ENCODE assay signal across 23 mouse cellular contexts in genomic region chr1:143663197-143663596, GRCm38 (mm10). TPM values are rescaled to one million over a fixed set of nuclear protein-coding genes. Genes with fewer than 3 reads are reported as not detected.
A peak's percentile ranks its signal among the peaks of the same experiment; 100 is the strongest.
DNase-seq lines count a peak whose midpoint lies in the region; ATAC-seq and TF ChIP-seq lines count a peak whose summit lies in the region.
"Had no signal": no experiment of that assay in that cellular context is flagged by ENCODE, and none has a peak within 500 bp of the region (broad histone marks: within the 10 kb centered on the region; RNA-seq: fewer than 3 reads in every experiment).

No protein-coding gene starts in this region.

- H3K9ac ChIP-seq in liver, embryonic 14.5 days (replicated peaks), result no peak overlapping the region
- H3K9ac ChIP-seq in liver, embryonic 11.5 days (ENCODE audit: low read depth, low read length), result no peak overlapping the region
- no peak overlapping the region for H3K9ac ChIP-seq in intestine, postnatal 0 days (ENCODE audit: low read depth, low read length)
- H3K9ac ChIP-seq in liver, postnatal 0 days (replicated peaks), result no peak overlapping the region
- no peak overlapping the region for H3K9ac ChIP-seq in forebrain, embryonic 16.5 days (replicated peaks; ENCODE audit: low read depth, low read length)
- H3K9ac ChIP-seq: hindbrain, embryonic 12.5 days; hindbrain, embryonic 15.5 days had no signal

- no peaks in the 10 kb centered on the region for H3K4me1 ChIP-seq in liver, embryonic 14.5 days (replicated peaks; ENCODE audit: control insufficient read depth in 2 of 2, insufficient read depth in 2 of 2, low read length in 1 of 2)
- no peaks in the 10 kb centered on the region for H3K4me1 ChIP-seq in liver, embryonic 11.5 days (replicated peaks; ENCODE audit: control insufficient read depth, insufficient read depth, low read length)
- no peaks in the 10 kb centered on the region; the same call in 1 of the 2 replicates for H3K4me1 ChIP-seq in intestine, postnatal 0 days (replicated peaks; ENCODE audit: control insufficient read depth, insufficient read depth, low read length)
- no peaks in the 10 kb centered on the region; the same call in 1 of the 2 replicates for H3K4me1 ChIP-seq in liver, postnatal 0 days (ENCODE audit: insufficient read depth)
- no peaks in the 10 kb centered on the region for H3K4me1 ChIP-seq in forebrain, embryonic 16.5 days (replicated peaks; ENCODE audit: control insufficient read depth, insufficient read depth, low read length)
- H3K4me1 ChIP-seq: forebrain, embryonic 10.5 days; hindbrain, embryonic 12.5 days; hindbrain, embryonic 15.5 days had no signal

- H3K4me2 ChIP-seq in liver, embryonic 14.5 days (ENCODE audit: low read depth), result no peak overlapping the region
- no peak overlapping the region for H3K4me2 ChIP-seq in liver, embryonic 11.5 days
- no peak overlapping the region for H3K4me2 ChIP-seq in intestine, postnatal 0 days (replicated peaks; ENCODE audit: low read depth)
- no peak overlapping the region for H3K4me2 ChIP-seq in liver, postnatal 0 days (ENCODE audit: low read depth, low read length)
- H3K4me2 ChIP-seq in forebrain, embryonic 16.5 days (ENCODE audit: low read length), result no peak overlapping the region
- H3K4me2 ChIP-seq: hindbrain, embryonic 12.5 days; hindbrain, embryonic 15.5 days had no signal

- H3K27me3 ChIP-seq in liver, embryonic 14.5 days (ENCODE audit: control insufficient read depth, insufficient read depth, low read length), result no peaks in the 10 kb centered on the region
- H3K27me3 ChIP-seq in liver, embryonic 11.5 days (replicated peaks; ENCODE audit: control insufficient read depth, insufficient read depth, low read length), result no peaks in the 10 kb centered on the region
- H3K27me3 ChIP-seq in intestine, postnatal 0 days (replicated peaks; ENCODE audit: control insufficient read depth, insufficient read depth, low read length), result no peaks in the 10 kb centered on the region
- no peaks in the 10 kb centered on the region for H3K27me3 ChIP-seq in liver, postnatal 0 days (ENCODE audit: insufficient read depth, low read length)
- no peaks in the 10 kb centered on the region for H3K27me3 ChIP-seq in forebrain, embryonic 16.5 days (replicated peaks; ENCODE audit: control insufficient read depth, insufficient read depth, low read length)
- H3K27me3 ChIP-seq: hindbrain, embryonic 12.5 days; hindbrain, embryonic 15.5 days had no signal

- TF ChIP-seq CTCF in liver, embryonic 14.5 days (IDR thresholded peaks at IDR 0.05; ENCODE audit: low read depth), result no peak
- no peak for TF ChIP-seq CTCF in intestine, postnatal 0 days (IDR thresholded peaks at IDR 0.05; ENCODE audit: low read depth)
- no peak for TF ChIP-seq CTCF in liver, postnatal 0 days (IDR thresholded peaks at IDR 0.05; ENCODE audit: low read depth)

- no peak overlapping the region for H3K27ac ChIP-seq in liver, embryonic 14.5 days
- H3K27ac ChIP-seq in liver, embryonic 11.5 days (ENCODE audit: low read depth, low read length), result no peak overlapping the region
- H3K27ac ChIP-seq in intestine, postnatal 0 days (ENCODE audit: low read depth, low read length), result 0 out of 2 replicates have a peak overlapping the region, but pooled peaks have one; percentile 15
- peak overlapping the region; percentile 39; the same call in 1 of the 2 replicates for H3K27ac ChIP-seq in liver, postnatal 0 days (ENCODE audit: low read depth)
- H3K27ac ChIP-seq in forebrain, embryonic 16.5 days (ENCODE audit: low read length), result no peak overlapping the region
- H3K27ac ChIP-seq: forebrain, embryonic 10.5 days; heart, adult 2 months; heart, embryonic 10.5 days; hindbrain, embryonic 12.5 days; hindbrain, embryonic 15.5 days had no signal

- no peak overlapping the region for H3K4me3 ChIP-seq in liver, embryonic 14.5 days (ENCODE audit: insufficient read depth in 1 of 2, low read depth in 2 of 2, low read length in 2 of 2)
- no peak overlapping the region for H3K4me3 ChIP-seq in liver, embryonic 11.5 days (ENCODE audit: low read depth, low read length)
- H3K4me3 ChIP-seq in intestine, postnatal 0 days (ENCODE audit: low read depth, low read length), result no peak overlapping the region
- no peak overlapping the region for H3K4me3 ChIP-seq in liver, postnatal 0 days (ENCODE audit: low read depth, low read length)
- no peak overlapping the region for H3K4me3 ChIP-seq in forebrain, embryonic 16.5 days (replicated peaks; ENCODE audit: low read length)
- H3K4me3 ChIP-seq: forebrain, embryonic 10.5 days; heart, adult 2 months; heart, embryonic 10.5 days; hindbrain, embryonic 12.5 days; hindbrain, embryonic 15.5 days had no signal

- H3K9me3 ChIP-seq in liver, embryonic 14.5 days (ENCODE audit: control insufficient read depth, low read length), result no peaks in the 10 kb centered on the region
- H3K9me3 ChIP-seq in liver, embryonic 11.5 days (ENCODE audit: control insufficient read depth, low read length), result no peaks in the 10 kb centered on the region
- H3K9me3 ChIP-seq in intestine, postnatal 0 days (ENCODE audit: control insufficient read depth), result no peaks in the 10 kb centered on the region
- no peaks in the 10 kb centered on the region for H3K9me3 ChIP-seq in liver, postnatal 0 days (ENCODE audit: low read length)
- H3K9me3 ChIP-seq in forebrain, embryonic 16.5 days (ENCODE audit: control insufficient read depth, low read length), result no peaks in the 10 kb centered on the region
- H3K9me3 ChIP-seq: heart, embryonic 10.5 days; hindbrain, embryonic 12.5 days; hindbrain, embryonic 15.5 days had no signal

- no peak for TF ChIP-seq EP300 in liver, embryonic 14.5 days (IDR thresholded peaks at IDR 0.05; ENCODE audit: low read depth)
- no peak for TF ChIP-seq EP300 in liver, postnatal 0 days (IDR thresholded peaks at IDR 0.05; ENCODE audit: low read depth)

- 75% methylated on average over 2 of the region's 2 CpGs for WGBS in liver, embryonic 14.5 days (ENCODE audit: insufficient replicate concordance)
- 88% methylated on average over 2 of the region's 2 CpGs for WGBS in liver, embryonic 11.5 days
- 96% methylated on average over 2 of the region's 2 CpGs for WGBS in intestine, postnatal 0 days
- WGBS in liver, postnatal 0 days (ENCODE audit: insufficient replicate concordance), result 69% methylated on average over 2 of the region's 2 CpGs
- WGBS in forebrain, embryonic 16.5 days, result 93% methylated on average over 2 of the region's 2 CpGs

- 0 out of 2 replicates have a peak, but pooled peaks have one; percentile 44 for ATAC-seq in liver, embryonic 14.5 days (ENCODE audit: insufficient read depth)
- no peak for ATAC-seq in liver, embryonic 11.5 days (replicated peaks; ENCODE audit: low FRiP score)
- peak; percentile 75 for ATAC-seq in intestine, postnatal 0 days
- peak; percentile 88 for ATAC-seq in liver, postnatal 0 days
- no peak for ATAC-seq in forebrain, embryonic 16.5 days
- ATAC-seq: activated CD4-positive, CD25-positive, alpha-beta regulatory T cell, adult 4 months; forebrain, embryonic 14.5 days had no signal

- DNase-seq in kidney, adult 9 months, result peak; percentile 10
- DNase-seq in kidney, adult 18-20 months, result no peak
- peak in 1 of 3 experiments; percentile 4 for DNase-seq in liver, embryonic 14.5 days (ENCODE audit: low read depth in 3 of 3, low spot score in 3 of 3)
- DNase-seq in liver, embryonic 11.5 days (ENCODE audit: low spot score), result no peak
- no peak for DNase-seq in liver, postnatal 0 days
- no peak for DNase-seq in cerebellum, postnatal 4 days (ENCODE audit: low spot score in 2 of 2)
- DNase-seq: adrenal gland, adult 8-10 months; adrenal gland, postnatal 25 days; cerebellum, adult 11-12 months; cerebellum, adult 8-10 months; cerebellum, postnatal 10 days; cerebellum, postnatal 36 days; gastrocnemius, postnatal 10 days; gastrocnemius, postnatal 36 days; heart, adult 2 months had no signal

- H3K36me3 ChIP-seq in liver, embryonic 14.5 days (replicated peaks; ENCODE audit: control insufficient read depth, insufficient read depth, low read depth), result no peaks in the 10 kb centered on the region; the same call in none of the 2 replicates
- peaks cover 5% of the 10 kb centered on the region; the same call in 1 of the 2 replicates for H3K36me3 ChIP-seq in liver, embryonic 11.5 days (ENCODE audit: control insufficient read depth, insufficient read depth, low read length)
- H3K36me3 ChIP-seq in intestine, postnatal 0 days (ENCODE audit: control insufficient read depth, insufficient read depth), result peaks cover 24% of the 10 kb centered on the region
- H3K36me3 ChIP-seq in liver, postnatal 0 days (replicated peaks; ENCODE audit: insufficient read depth, low read length), result peaks cover 15% of the 10 kb centered on the region
- H3K36me3 ChIP-seq in forebrain, embryonic 16.5 days (ENCODE audit: control insufficient read depth, insufficient read depth), result peaks cover 3% of the 10 kb centered on the region

RNA-seq across cellular contexts. Expression of gene B3galt2, which starts 22.7 kb away (rescaled TPM):
- polyA plus RNA-seq in liver, embryonic 14.5 days (2012; rRNA removed), result not detected in 2 replicates
- 0.03 and 0.08 TPM in 2 replicates for polyA plus RNA-seq in liver, embryonic 14.5 days (2014; fragmentation: Nextera tagmentation; extraction: Ambion mirVana)
- 0.25 and 0.41 TPM in 2 replicates for polyA plus RNA-seq in liver, embryonic 11.5 days (2014; fragmentation: Nextera tagmentation; extraction: Ambion mirVana)
- 0.14 and 0.17 TPM in 2 replicates for polyA plus RNA-seq in intestine, postnatal 0 days (2015; fragmentation: Nextera tagmentation; extraction: Ambion mirVana)
- 0.02 and 0.07 TPM in 2 replicates for polyA plus RNA-seq in liver, postnatal 0 days (2015; fragmentation: Nextera tagmentation; extraction: Ambion mirVana)
- polyA plus RNA-seq in forebrain, embryonic 16.5 days (2015; fragmentation: Nextera tagmentation; extraction: Ambion mirVana), result 11.1 and 12.8 TPM in 2 replicates

RNA-seq across cellular contexts. Expression of gene Cdc73, which starts 39.5 kb away (rescaled TPM):
- 4.2 and 10.7 TPM in 2 replicates for polyA plus RNA-seq in liver, embryonic 14.5 days (2012; rRNA removed)
- polyA plus RNA-seq in liver, embryonic 14.5 days (2014; fragmentation: Nextera tagmentation; extraction: Ambion mirVana), result 9.4 and 9.6 TPM in 2 replicates
- 15.9 and 18.7 TPM in 2 replicates for polyA plus RNA-seq in liver, embryonic 11.5 days (2014; fragmentation: Nextera tagmentation; extraction: Ambion mirVana)
- 12.6 and 14.3 TPM in 2 replicates for polyA plus RNA-seq in intestine, postnatal 0 days (2015; fragmentation: Nextera tagmentation; extraction: Ambion mirVana)
- polyA plus RNA-seq in liver, postnatal 0 days (2015; fragmentation: Nextera tagmentation; extraction: Ambion mirVana), result 8.1 and 8.2 TPM in 2 replicates
- polyA plus RNA-seq in forebrain, embryonic 16.5 days (2015; fragmentation: Nextera tagmentation; extraction: Ambion mirVana), result 25.4 and 29.0 TPM in 2 replicates

RNA-seq across cellular contexts. Expression of gene Glrx2, which starts 52.9 kb away (rescaled TPM):
- polyA plus RNA-seq in liver, embryonic 14.5 days (2012; rRNA removed), result 7.6 and 19.9 TPM in 2 replicates
- 38.0 and 44.6 TPM in 2 replicates for polyA plus RNA-seq in liver, embryonic 14.5 days (2014; fragmentation: Nextera tagmentation; extraction: Ambion mirVana)
- polyA plus RNA-seq in liver, embryonic 11.5 days (2014; fragmentation: Nextera tagmentation; extraction: Ambion mirVana), result 72.9 and 79.5 TPM in 2 replicates
- 103 and 104 TPM in 2 replicates for polyA plus RNA-seq in intestine, postnatal 0 days (2015; fragmentation: Nextera tagmentation; extraction: Ambion mirVana)
- 64.8 and 70.2 TPM in 2 replicates for polyA plus RNA-seq in liver, postnatal 0 days (2015; fragmentation: Nextera tagmentation; extraction: Ambion mirVana)
- polyA plus RNA-seq in forebrain, embryonic 16.5 days (2015; fragmentation: Nextera tagmentation; extraction: Ambion mirVana), result 144 and 160 TPM in 2 replicates

Comparison
In these comparisons a context has a peak if more than half of its experiments do, and no peak if none do; other contexts are left out.
1. ATAC-seq: peak in liver, embryonic 14.5 days (single experiment), intestine, postnatal 0 days (single experiment) and liver, postnatal 0 days (single experiment); none in liver, embryonic 11.5 days (single experiment) and forebrain, embryonic 16.5 days (single experiment).
2. H3K27ac ChIP-seq: peak in intestine, postnatal 0 days (single experiment) and liver, postnatal 0 days (single experiment); none in liver, embryonic 14.5 days (single experiment), liver, embryonic 11.5 days (single experiment) and forebrain, embryonic 16.5 days (single experiment).